Mouse (Mus musculus) megakaryocyte-erythroid progenitor cell, adult 5-6 weeks (primary cell): Measurements from ENCODE around the gene Zdhhc11. TPM values are rescaled to one million over a fixed set of nuclear protein-coding genes. Genes with fewer than 3 reads are reported as not detected.
"Not testable (repeated sequence)": the region's sequence is repeated elsewhere in the genome, so short reads cannot be mapped to it uniquely, and the experiment has no call there.

Source experiments
- ATAC-seq: replicated peaks from 2 replicates; pipeline ENCODE4 v1.8.0; 2016; ENCODE audit warnings: mild to moderate bottlenecking, inconsistent platforms; ENCODE audit not compliant: severe bottlenecking, poor library complexity, low FRiP score, low TSS enrichment
- total RNA-seq, 2 experiments: library from RNA; stranded (forward) in 1 of 2; stranded (reverse) in 1 of 2; fragments of 200-1000, 215-1000 nt in 1 of 2; fragments of >200 nt in 1 of 2; fragmentation: Nextera tagmentation in 1 of 2; gene quantifications; 2 replicates each; pipeline ENCODE4 v1.2.3; 2014 to 2017

Gene Zdhhc11
- total RNA-seq, 2 experiments from 2014 or later, result not detected

DNA sequence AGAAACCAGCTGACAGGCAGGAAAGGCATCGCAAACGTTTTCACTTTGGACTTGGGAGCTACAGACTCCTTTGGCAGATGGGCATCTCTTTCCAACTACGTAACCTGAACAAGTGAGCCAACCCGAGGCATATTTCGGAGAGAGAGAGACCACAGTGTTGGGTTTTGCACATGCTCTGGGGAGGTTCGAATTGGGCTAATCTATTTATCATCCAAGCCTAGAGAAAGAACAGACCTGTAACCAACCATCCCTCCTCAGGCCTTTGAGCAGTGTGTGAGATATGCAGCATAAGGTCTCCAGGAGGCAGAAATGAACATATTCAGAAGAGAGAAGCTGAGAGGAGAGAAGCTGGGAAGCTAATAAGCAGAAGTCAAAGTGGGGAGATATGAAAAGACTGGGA lies 37.3 kb downstream of the Zdhhc11 start:
- no peak for ATAC-seq

DNA sequence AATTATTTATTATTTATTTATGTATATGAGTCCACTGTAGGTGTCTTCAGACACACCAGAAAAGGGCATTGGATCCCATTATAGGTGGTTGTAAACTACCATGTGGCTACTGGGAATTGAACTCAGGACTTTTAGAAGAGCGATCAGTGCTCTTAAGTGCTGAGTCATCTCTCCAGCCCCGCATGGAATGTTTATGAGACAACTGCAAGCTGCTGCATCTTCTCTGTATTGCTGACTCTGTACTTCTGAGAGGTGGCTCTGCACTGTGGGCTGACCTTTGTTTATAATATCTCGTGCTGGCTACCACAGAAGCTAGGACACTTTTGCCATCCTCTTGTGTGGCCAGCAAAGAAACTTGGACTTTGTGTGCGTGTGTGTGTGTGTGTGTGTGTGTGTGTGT lies 37.8 kb downstream of the Zdhhc11 start:
- no peak for ATAC-seq

DNA sequence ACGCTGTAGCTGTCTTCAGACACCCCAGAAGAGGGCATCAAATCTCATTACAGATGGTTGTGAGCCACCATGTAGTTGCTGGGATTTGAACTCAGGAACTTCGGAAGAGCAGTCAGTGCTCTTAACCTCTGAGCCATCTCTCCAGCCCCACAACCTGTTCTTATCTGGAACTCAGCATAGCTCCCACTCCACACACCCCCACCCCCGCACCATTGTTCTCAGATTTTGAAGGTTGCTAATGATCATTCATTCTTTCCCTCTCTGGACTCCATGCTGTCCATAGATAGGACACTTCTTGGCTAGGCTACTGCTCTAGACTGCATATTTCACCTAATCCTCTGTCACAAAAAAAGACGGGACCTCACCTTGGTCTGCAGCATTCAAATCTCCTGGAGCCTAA lies 43.2 kb downstream of the Zdhhc11 start:
- ATAC-seq, result not testable (repeated sequence)

GRCm38 (mm10) chr13:74008216-74008615 lies 44.6 kb downstream of the Zdhhc11 start:
- not testable (repeated sequence) for ATAC-seq

DNA sequence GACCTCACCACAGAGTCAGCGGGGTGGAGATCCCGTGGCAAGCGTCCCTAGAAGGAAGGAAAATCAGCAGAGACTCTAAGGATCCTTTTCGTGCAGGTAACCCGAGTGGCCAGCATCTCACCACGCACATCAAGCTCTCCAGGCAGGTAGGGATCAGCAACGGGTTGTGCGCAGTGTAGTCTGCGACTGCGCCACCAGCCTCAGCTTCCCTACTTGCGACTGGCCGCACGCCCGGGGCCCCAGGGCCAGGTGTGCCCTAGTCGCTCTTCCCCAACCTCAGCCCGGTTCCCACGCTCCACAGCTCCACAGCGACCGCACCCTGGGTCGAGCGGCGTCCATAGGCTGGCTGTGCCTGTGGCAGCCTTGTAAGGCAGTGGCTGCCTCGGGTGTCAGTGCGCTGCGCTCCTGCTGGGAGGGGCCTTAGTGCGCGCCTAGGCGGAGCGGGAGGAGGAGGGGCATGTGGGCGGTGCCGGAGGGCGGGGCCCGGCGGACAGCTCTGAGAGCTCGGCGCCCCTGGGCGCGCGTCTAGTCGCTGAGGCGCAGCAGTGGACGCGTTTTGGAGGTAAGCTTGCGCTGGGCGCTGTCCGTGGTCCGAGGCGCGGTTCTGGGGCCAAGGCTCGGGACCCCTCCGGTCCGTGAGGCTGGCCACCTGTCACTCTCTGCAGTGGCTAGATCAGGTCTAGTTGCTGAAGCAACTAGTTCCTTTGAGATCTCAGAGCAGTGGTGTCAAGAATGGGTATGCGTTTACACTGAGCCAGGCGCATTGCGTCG lies 45.5 kb downstream of the Zdhhc11 start, which contains the start of gene Tppp:
Gene Tppp (plus strand): TSS at position 460 of the 771 bp plus-strand sequence.
- peak; percentile 98 for ATAC-seq

- ATAC-seq, result 0 out of 2 replicates have a peak, but pooled peaks have one; percentile 4
Observed at GRCm38 (mm10) chr13:74009791-74010614, 46.4 kb downstream of the Zdhhc11 start.

DNA sequence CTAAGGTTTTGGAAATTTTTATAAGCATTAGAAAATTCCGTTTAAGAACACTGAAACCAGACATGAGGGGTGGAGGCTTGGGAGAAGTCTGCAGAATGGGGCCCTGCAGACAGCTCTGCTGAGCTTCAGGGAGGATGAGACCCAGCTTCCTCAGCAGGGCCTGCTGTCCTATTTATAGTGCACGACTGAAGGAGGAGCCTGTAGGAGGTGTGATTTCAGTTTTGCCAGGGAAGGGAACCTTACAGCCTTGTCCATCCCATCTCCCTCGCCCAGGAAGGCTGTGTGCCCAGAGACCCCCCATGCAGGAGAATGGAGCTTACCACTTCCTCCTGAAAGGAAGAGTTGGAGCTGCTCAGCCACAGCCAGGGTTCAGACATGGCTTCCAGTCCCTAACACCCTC lies 47.0 kb downstream of the Zdhhc11 start:
- no peak for ATAC-seq

DNA sequence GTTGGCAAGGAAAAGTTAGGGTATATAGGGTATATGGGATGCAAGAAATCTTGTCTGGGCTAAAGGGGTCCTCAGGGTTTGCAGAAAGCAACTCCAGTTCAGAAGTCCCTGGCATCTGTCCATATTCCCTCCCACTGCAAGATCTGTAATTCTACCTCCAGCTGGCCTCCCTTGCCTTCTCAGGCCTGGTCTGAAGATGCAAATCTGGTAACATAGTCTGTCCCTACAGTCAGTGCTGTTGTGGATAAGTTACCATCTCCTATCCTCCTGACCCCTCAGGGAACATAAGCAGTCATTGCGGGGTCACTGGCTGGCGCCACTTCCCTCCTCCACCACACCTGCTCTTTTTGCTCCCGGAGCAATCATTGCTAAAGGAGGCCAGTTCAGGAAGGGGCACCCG lies 52.3 kb downstream of the Zdhhc11 start:
- ATAC-seq, result no peak

- peak; percentile 70 for ATAC-seq
Observed at GRCm38 (mm10) chr13:74017426-74017825, 53.8 kb downstream of the Zdhhc11 start.

DNA sequence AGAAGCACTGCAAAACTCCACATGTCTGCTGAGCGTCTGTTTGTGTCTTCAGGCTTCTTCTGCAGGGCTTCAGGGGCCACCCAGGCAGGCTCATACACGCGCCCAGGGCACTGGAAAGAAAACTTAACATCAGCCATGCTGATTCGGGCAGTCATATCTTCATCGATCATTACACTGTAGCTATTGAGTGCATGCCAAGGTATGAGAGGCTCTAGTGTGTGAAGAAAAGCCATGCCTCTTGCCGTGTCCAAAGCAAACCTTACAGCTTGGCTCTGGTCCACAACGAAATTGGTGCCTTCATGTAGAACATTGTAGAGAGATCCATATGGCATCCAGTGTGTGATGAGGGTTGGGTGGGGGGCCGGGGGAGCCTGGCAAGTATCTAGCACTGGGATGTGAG lies 55.4 kb downstream of the Zdhhc11 start:
- not testable (repeated sequence) for ATAC-seq

DNA sequence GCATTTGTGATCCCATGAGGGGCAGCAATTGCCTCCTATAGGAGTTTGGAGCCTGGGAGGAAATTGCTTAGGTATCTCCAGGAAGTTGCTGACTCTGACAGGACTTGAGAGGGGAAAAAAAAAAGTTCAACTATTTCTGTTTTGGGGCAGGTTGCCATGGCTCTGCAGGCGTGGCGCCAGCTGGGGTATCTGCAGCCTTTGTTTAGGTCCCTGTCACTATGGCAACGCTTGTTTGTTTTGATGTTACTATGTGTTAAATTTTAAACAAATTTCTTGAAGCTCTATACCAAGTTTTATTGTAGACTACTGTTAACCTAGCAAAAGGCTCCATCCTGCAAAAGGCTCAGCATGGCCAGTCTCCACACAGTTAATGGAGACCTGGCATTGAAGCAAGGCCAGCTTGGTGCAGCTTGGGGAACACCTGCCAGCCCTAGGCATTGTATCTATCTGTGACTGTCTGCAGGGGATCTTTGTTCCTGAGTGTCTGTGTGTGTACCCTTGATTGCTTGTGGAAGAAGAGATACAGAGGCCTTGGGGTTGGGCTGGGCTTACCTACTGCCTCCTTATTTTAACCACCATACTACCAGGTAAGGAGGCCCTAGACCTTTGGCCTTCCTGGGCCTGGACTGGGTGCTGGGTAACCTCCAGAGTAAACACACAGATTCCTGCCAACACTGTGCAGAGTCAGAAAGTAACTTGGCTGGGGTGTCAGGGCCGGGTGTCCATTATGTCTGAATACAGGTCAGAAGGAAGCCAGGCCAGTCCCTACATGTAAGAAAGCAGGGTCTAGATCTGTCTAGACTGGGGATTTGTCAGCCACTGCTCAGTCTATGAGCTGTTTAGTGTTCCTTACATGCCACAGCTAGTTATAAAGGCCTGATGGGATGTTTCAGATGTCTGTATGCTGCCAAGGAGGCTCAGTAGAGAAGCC lies 61.8 kb downstream of the Zdhhc11 start:
- peak; percentile 42; the same call in 1 of the 2 replicates for ATAC-seq

- peak; percentile 74 for ATAC-seq
Observed at GRCm38 (mm10) chr13:74026215-74026614, 62.6 kb downstream of the Zdhhc11 start.

DNA sequence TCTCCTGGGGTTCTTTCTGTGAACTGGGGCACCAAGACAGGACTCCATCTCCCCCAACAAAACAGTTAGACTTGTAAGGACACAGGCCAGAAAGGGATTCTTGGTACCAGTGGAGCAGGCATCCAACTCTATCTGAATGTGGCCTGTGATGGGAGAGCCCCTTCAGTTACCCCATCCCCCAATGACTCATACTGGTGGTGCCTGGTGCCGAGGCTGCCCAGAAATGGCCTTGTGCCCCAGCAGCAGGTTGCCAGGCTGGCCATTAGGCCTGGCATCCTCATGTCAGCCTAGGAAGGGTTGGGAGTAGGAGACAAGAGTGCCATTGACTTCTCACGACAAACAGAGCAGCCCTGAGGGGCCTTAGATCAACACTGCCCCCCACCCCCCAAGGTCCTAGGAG lies 64.5 kb downstream of the Zdhhc11 start:
- ATAC-seq, result no peak

DNA sequence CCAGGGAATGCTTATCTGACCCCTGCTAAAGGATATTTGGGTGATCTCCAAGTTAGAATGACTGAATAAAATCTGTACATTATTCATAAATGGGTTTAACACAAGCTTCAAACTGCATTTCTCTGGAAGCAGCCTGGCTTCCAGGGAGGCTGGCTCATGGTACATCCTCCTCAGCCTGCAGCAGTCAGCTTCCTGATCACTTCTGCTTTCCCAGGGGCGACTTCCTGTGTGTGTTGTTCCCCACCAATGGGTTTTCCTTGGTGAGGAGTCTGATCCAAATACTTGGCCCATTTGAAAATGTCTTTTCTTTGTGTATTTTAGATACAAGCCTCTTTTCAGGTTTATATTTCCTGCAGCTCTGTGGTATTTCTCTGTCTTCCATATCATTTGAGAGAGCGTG lies 65.4 kb downstream of the Zdhhc11 start:
- ATAC-seq, result no peak

- ATAC-seq, result no peak
Observed at GRCm38 (mm10) chr13:74030691-74031090, 67.0 kb downstream of the Zdhhc11 start.

DNA sequence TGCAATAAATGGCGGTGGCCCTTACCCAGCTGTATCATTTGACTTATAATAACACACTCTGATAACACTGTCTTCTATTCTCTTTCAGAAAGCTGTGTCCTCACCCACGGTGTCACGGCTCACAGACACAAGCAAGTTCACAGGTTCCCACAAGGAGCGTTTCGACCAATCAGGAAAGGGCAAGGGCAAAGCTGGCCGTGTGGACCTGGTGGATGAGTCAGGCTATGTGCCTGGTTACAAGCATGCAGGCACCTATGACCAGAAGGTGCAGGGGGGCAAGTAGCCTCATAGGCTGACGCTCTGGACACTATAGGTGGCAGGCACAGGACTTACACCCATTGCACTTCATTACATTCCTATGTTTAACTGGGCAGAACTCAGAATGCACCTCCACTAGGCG lies 67.5 kb downstream of the Zdhhc11 start:
- no peak for ATAC-seq

- no peak for ATAC-seq
Observed at GRCm38 (mm10) chr13:74034756-74035155, 71.1 kb downstream of the Zdhhc11 start.

- ATAC-seq, result no peak
Observed at GRCm38 (mm10) chr13:74035776-74036175, 72.1 kb downstream of the Zdhhc11 start.

DNA sequence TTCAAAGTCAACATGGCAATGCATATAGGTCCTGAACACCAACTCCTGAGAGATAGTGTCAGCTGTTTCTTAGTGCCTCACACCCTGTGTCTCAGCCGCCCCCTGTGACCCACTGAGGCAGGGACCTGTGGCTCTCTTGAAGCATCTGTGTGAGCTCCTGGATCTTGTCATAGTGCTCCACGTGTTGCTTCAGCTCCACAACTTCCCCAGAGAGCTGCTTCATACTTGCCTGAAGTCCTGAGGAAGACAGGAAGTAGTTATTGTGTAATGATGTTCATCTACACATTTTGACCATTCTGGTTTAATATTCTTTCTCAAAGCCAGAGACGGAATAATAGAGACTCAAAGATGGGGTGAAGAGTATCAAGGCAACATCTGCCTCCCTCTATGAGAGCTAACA lies 76.3 kb downstream of the Zdhhc11 start:
- ATAC-seq, result no peak
